Mouse (Mus musculus) R1 (cell line): ENCODE data around the gene Gm21190.
A peak's percentile ranks its signal among the peaks of the same experiment; 100 is the strongest.
"Not testable (repeated sequence)": the region's sequence is repeated elsewhere in the genome, so short reads cannot be mapped to it uniquely, and the experiment has no call there.

Source experiments
- DNase-seq: peaks from one replicate; pipeline ENCODE4 v3.0.0-alpha.2; 2018; ENCODE audit warnings: low read depth, low spot score

Gm21190 gene

GRCm38 (mm10) chr5:15529122-15529521 is at the start of gene Gm21190:
TSS of gene Gm21190 (minus strand) at chr5:15529222.
- DNase-seq = not testable (repeated sequence)

DNA sequence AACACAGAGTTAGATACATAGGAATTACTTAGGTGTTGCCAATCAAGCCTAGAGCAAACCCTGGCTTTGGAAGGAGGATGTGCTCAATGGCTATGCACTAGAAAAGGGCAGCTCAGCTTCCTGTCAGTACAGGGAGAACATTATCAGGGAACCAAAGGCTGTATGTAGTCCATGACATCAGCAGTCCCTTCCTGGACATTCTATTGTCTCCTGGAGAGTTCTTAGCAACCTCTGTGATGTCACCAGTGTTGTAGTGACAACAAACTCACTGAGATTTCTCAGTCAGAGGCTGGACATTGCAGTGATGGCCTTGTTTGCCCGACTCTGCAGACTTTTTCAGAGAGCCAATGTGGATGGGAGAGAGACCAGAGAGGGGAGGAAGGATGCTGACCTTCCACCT is 48.0 kb upstream of the Gm21190 start, which contains the start of gene Gm21083:
Gene Gm21083, plus strand, starts transcription at position 301 of the 400 bp plus-strand sequence.
- DNase-seq = not testable (repeated sequence)

DNA sequence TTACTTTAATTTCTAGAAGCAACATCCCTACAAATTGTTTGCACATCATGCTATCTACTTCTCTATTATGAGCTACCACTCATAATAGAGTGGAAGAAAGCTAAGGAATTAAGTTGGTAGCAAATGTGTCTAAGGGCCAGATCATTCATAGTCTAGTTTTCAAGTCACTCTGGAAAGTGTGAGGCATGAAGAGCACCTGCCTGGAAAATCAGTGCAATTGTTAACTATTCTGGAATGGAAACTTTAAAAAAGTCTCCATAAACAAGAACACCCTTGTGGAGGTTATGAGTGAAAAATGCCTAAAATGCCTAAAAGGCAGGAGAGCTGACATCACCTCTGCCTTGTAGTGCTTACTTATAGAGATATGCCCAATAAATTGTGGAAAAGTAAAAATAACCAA is 44.7 kb upstream of the Gm21190 start:
- not testable (repeated sequence) for DNase-seq

- not testable (repeated sequence) for DNase-seq
These were observed 32.6 kb upstream of the Gm21190 start for GRCm38 (mm10) chr5:15561425-15562264.

DNA sequence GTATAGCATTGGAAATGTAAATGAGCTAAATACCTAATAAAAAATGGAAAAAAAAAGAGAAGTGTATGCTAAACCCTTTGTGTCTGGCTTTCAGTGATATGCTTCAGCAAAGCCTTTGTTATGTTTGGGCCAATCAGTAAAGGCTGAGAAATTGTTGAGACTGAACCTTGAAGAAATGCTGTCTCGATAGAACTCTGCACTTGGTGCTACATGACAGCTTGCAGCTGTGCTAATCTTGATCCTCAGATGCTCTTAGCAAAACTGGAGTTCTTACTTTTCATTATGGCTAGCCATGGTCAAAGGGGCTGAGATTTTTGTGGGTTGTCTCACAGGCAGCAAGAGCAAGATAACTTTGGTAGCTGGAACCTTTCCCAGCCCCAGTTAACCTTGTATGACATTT is 29.6 kb upstream of the Gm21190 start:
- not testable (repeated sequence) for DNase-seq

GRCm38 (mm10) chr5:15549606-15550005 is 20.6 kb upstream of the Gm21190 start:
- not testable (repeated sequence) for DNase-seq

DNA sequence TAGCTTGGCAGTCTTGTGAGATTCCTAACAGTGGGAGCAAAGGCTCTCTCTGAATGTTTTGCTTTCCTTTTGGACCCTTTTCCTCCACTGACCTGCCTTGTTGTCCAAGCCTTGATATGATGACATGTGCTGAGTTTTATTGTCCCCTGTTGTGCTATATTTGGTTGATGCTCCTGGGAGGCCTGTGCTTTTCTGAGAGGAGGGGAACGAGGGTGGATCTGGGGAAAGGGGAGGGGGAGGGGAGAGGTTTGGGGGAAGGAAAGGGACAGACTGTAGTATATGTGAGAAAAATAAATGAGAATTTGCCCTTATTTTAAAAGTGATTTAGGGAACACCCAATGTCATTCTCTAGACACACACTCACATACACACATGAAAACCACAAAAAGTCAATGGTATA is 20.1 kb upstream of the Gm21190 start:
- not testable (repeated sequence) for DNase-seq

GRCm38 (mm10) chr5:15548642-15549041 is 19.6 kb upstream of the Gm21190 start:
- DNase-seq = not testable (repeated sequence)

GRCm38 (mm10) chr5:15522470-15522869 is 6.6 kb downstream of the Gm21190 start:
- DNase-seq = not testable (repeated sequence)

DNA sequence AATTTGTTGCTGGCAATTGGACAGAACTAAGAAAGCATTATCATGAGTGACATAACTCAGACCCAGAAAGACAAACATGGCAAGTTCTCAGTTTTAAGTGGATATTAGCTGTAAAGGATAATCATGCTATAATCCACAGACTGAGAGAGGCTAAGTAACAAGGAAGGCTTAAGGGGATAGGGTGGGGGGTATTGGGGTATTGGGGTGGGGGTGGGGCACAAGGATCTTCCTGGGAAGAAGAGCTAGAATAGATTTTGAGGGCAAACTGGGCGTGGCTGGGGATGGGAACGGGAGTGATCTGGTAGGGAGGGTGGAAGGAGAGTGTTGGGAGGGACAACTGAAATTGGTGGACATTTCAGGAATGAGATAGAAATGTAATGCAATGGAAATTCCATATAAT is 7.0 kb downstream of the Gm21190 start:
- DNase-seq = not testable (repeated sequence)

DNA sequence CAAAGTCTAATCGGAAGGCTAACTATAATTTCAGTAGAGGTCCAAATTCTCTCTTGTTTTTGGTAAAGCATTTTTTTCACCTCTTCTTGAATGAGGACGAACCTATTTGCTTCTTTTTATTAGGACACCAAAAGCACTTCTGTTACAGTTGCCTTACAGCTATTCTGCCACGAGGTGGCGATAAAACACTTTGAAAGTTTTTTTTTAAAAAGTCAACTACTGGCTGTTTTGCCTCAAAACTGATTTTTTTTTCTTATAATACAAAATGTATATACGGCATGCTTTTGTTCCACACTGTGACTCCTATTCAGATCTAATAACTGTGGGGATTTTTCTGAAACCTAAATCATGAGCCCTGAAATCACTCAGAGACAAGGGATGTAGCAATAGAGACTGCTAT is 8.6 kb downstream of the Gm21190 start:
- not testable (repeated sequence) for DNase-seq

GRCm38 (mm10) chr5:15517150-15517549 is 11.9 kb downstream of the Gm21190 start:
- not testable (repeated sequence) for DNase-seq

DNA sequence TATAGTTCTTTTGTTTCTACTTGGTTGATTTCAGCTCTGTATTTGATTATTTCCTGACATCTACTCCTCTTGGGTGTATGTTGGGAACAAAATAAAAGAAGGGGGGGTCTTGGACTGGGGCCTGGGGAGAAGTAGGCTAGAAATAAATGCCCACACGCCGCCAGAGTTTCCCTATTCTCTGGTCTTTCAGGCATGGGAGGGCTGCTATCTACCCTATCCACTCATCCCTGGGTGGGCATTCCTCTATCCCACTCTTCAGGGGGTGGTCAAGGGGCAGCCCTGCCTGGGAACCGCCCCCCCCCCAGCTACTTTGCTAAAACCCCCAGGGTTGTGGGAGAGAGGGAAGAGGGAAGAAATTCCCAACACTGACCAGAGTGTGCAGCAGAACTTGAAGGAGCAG is 16.8 kb downstream of the Gm21190 start:
- not testable (repeated sequence) for DNase-seq

- not testable (repeated sequence) for DNase-seq
These were observed 19.1 kb downstream of the Gm21190 start for GRCm38 (mm10) chr5:15509911-15510310.

DNA sequence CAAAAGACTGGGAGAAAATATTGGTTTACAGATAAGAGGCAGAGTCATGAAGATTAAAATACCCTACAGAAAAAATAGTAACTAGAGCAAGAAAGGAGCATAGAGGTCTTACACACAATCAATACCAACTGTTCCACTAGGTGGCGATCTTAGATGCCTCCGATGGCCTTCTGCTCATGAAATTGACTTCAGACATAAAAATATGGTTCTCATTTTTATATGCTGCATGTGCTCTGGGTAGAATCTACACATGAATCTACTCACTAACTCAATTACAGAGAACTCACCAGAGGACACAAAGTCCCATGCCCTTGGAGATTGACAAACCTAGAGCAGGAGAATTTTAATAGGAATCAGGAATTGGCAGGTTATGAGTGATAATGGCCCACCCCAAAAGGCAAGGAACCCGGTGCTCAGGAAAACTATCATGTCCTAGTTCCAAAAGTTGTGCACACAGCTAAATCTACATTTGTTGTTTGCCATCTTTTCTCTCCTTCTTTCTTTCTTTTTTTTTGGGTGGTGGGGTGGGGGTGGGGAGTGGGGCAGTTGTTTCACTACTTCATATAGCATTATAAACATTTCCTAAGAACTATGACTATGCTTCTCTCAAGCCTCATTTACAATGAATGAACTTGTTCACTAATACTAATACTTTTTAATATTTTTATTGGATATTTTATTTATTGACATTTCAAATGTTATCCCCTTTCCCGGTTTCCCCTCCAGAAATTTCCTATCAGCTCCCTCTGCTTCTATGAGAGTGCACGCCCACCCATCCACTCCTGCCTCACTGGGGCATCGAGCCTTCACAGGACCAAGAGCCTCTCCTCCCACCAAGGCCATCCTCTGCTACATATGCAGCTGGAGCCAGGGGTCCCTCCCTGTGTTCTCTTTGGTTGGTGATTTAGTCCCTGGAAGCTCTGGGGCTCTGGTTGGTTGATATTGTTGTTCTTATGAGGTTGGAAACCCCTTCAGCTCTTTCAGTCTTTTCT is 20.3 kb downstream of the Gm21190 start:
- DNase-seq = not testable (repeated sequence)

DNA sequence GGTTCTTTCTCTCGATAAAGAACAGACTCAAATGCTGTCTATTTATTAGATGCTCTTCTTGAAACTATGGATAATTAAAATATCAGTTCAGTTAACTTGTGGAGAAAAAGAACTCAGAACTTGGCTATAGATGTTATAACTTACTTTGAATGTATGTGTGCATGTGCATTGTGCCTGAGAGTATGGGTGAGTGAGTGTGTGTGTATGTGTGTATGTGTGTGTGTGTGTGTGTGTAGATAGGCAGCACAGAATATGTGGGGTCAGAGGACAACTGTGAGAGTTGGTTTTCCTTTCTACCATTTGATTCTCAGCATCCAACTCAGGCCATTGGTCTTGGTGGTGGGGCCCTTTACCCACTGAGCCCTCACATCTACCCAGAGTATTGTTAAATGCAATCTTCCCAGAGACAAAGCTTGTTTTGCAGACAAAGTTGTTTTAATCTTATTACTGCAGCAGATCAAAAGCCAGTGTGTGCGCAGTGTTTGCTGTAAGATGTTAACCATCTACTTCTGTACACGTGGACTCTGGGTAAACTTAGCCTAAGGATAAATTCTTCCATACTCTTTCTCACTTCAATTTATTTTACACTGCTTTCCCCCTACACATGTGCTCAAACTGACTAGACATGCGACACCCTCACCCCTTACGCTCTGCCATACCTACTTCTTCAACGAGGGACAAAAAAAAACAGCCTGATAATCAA is 21.1 kb downstream of the Gm21190 start:
- DNase-seq = not testable (repeated sequence)

- DNase-seq = no peak
These were observed 21.8 kb downstream of the Gm21190 start for GRCm38 (mm10) chr5:15507309-15507619.

GRCm38 (mm10) chr5:15506575-15507308 is 22.3 kb downstream of the Gm21190 start:
- DNase-seq = peak; percentile 84

GRCm38 (mm10) chr5:15498774-15499400 is 30.1 kb downstream of the Gm21190 start:
- DNase-seq = not testable (repeated sequence)

GRCm38 (mm10) chr5:15498350-15498749 is 30.7 kb downstream of the Gm21190 start:
- not testable (repeated sequence) for DNase-seq
